Mouse (Mus musculus): ENCODE data around the gene Cln3. TPM values are rescaled to one million over a fixed set of nuclear protein-coding genes. Genes with fewer than 3 reads are reported as not detected.

The Cln3 gene
- total RNA-seq, 2 experiments from 2014 or later = 21.3 to 35.1 TPM

DNA sequence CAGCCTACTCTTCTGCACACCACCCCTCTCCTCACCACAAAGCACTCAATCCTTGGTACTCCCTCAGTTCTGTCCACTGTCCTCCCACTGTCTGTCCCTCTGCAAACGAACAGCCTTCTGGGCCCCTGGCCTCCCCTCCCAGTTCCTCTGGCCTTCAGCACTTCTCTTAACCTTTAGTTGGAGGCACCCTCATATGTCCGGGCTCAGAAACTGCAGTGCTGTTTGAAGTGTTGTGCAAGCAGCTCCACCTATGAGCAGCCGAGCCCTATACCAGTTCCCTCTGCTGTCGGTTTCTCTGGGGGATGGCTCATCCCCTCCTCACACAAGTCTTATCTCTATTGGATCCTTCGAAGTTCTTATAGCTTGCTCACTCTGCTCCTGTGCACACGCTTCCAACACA lies 10.8 kb upstream of the Cln3 start:
- intact Hi-C loops (cut with DNase I) = no loop called here

DNA sequence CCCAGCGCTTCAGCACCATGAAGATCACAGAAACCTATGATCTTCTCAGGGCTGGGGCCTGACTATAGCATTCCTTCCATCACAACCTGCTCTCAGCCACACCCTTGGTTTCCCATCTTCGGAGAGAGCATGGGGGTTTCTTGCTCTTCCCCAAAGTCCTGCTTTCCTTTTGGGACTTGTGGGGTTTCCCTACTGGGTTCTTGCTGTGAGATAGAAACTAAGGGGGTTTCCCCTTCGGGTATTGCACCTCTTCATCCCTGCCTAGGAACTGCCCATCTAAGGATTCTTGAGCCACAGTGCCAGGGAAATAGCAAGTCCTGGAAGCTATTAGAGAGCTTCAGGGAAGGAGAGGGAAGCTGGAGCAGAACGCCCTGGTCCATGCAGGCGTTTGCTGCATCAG lies 10.3 kb upstream of the Cln3 start:
- intact Hi-C loops (cut with DNase I) = no loop called here
- no peak for DNase-seq (ENCODE audit: low spot score in 2 of 2)

More for the DNA sequence above, 10.8 kb upstream of the Cln3 start:
- DNase-seq (ENCODE audit: low spot score in 2 of 2) = no peak

DNA sequence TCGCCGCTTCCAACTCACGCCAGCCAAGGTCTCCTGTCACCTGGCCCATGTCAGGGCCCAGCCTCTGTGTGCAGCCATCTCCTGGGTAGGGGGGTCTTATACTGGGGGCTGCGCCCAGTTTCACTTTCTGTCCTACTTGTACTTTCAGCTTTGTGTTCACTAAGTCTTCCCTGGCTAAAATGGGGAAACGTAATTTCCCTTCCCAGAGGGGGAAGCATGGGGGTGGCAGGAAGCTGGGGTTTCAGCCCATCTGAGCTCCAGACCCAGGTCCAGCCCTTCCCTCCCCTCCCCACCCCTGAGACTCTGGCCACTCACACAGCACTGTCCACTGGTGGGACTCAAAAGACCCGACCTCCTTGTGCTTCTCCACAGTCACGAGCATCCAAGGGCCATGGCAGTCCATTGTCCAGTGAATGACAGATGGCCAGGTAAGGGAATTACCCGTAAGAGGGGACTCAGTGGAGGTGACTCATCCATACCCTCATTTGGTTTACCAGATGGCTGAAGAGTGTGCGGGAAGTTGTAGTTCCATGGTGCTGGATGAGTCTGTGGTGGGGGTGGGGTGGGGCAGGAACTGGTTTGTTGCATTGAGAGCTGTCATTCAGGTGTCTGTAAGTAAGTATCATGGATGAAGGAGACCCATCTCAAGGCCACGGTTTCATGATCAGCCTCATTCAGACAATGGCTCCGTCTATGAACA lies 9.4 kb upstream of the Cln3 start, which contains the start of gene Il27:
Gene Il27, minus strand, starts transcription at position 80 of the 700 bp plus-strand sequence.
- intact Hi-C loops (cut with DNase I) = no loop called here
- no peak for DNase-seq (ENCODE audit: low spot score in 2 of 2)

DNA sequence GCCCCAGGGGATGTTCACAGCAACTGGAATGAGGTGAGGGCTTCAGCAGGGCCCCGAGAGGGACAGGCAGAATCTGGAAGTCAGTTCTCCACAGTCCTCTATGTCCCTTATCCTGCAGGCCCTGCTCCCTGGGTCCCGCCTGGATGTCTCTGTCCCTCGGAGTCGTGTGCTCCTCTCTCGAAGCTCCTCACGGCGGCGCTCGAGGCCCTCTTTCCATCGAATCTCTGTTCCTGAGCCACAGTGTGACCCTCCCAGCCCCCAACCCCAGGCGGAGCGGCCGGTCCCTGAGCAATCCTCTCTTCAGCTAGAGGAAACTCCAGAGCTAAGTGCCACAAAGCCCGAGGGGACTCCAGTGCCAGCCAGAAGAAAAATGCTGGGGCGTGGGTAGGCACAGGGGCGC lies 2.2 kb upstream of the Cln3 start:
- intact Hi-C loops (cut with DNase I) = loop anchor here (2.0 kb wide), 1 partner anchor 49 kb away; no protein-coding TSS in a partner anchor
- DNase-seq (ENCODE audit: low spot score in 2 of 2) = peak; percentile 27 to 28

DNA sequence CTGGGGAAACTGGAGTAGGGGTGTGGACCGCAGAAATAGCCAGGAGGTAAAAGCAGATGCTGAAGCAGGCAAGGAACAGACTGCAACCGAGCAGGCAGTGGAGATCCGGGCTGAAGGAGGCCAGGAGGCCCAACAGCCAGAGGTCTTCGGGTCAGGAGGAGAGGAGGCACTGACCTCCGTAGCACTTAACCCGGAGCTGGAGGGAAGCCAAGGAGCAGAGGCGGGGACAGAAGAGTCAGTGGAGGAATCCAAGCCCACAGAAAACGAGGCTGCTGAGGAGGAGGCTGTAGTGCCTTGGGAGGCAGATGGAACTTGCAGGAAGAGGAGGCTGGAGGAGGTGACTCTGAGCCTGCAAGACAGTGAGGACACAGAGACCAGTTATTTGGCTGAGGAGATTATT lies 1.2 kb upstream of the Cln3 start:
- intact Hi-C loops (cut with DNase I) = no loop called here
- DNase-seq (ENCODE audit: low spot score in 2 of 2) = no peak

DNA sequence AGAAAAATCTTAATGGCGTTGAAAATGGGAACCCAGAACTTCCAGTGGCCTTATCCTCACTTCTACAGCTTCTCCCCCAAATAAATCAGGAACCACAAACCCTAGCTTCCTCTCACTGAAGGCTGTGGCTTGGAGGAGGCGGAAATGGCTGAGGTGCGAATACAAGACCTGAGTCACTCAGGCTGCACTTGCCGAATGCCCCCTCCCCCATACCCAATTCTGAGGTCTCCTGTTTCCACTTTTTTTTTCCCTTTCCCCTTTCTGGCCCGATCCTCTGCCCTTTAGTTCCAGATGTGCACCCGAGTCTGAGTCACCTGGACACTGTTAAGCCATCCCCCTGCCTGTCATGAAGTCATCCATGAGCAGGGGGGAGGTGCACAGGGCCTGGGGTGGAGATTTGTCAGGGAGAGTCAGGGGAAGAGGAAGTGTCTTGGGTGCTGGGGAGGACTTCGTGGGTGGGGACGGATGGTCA lies 1.1 kb downstream of the Cln3 start, which contains the start of gene Apobr:
Gene Apobr, plus strand, starts transcription at position 437 of the 472 bp plus-strand sequence.
- peak in 1 of 2 experiments; percentile 28 for DNase-seq (ENCODE audit: low spot score in 2 of 2)
- intact Hi-C loops (cut with DNase I) = no loop called here

DNA sequence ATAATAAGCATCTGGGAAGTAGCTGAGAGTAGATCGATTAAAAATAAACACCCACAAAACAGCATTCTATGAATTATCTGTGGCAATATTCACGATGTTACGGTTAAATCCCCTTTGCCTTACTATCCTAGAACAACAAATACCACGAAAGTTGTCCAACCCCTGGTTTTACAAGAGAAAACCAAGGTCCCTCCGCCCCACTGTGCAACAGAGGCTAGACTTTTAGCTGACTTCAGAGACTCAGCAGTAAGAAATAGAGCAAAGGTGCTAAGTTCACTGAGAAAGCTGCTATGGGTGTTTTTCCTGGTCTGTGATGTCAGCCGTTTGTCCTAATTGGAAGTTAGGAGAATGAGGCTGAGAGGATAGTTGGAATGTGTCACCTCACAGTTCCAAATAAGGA lies 1.9 kb downstream of the Cln3 start:
- no peak for DNase-seq (ENCODE audit: low spot score in 2 of 2)
- intact Hi-C loops (cut with DNase I) = loop anchor here (2.0 kb wide), 1 partner anchor 111 kb away; the partner anchor contains the start of genes Bola2 and Slx1b

DNA sequence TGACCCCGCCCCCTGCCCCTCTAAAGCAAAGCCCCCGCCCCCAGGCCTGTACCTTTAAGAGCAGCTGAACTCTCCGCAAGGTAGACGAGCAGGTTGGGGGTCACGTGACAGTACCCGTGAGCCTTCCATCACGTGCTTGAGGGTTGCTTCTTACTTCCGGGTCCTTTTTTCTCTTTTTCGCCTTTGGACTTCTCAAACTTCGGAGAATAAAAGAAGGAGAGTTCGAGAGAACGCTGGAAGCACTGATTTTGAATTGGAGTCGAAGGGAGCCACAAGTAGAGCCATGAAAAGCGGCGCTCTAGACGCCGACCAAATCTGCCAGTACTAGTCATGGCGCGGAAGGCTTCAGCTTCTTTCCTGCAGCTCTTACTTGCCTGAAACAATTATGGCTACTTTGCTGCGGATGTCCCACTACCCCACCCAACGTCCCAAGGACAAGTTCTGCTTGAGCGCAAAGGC lies 2.3 kb downstream of the Cln3 start:
- peak; percentile 87 to 93 for DNase-seq (ENCODE audit: low spot score in 2 of 2)
- intact Hi-C loops (cut with DNase I) = loop anchor here (2.0 kb wide), 1 partner anchor 112 kb away; the partner anchor contains the start of genes Bola2 and Slx1b

DNA sequence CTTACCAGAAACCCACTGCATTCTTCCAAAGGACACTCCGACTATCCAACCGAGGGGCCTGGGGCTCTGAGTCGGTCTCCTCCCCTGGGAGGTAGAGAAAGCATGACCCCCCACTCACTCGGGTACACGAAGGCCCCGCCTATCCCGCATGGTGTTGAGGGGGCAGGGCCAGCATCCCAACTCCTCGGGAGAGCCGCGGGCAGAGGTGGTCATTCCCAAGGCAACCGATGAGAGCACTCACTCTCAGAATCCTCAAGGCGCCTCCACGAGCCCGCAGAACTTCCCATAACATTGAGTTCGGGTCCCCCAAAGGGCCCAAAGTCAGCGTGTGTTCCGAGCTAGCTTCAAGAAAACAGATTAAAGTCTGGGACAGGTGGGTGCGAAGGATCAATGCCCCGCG lies 2.9 kb downstream of the Cln3 start:
- intact Hi-C loops (cut with DNase I) = loop anchor here (2.0 kb wide), 1 partner anchor 112 kb away; the partner anchor contains the start of genes Bola2 and Slx1b
- no peak for DNase-seq (ENCODE audit: low spot score in 2 of 2)

DNA sequence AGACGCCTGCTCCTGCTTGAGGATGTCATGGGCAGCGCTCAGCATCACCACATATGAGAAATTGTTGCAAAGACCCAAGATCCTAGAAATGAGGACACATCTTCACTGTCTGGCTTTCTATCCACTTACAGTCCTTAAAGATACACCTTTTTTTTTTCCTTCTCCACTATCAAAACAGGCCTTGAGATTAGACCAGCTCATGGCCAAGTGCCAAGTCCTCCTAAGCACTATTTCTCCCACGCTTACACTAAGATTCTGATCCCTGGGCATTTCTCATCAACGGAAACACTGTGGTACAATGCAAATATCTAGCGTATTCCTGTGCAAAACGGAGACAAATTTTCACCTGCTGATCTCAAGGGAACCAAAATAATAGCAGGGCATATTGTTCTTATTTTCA lies 4.0 kb downstream of the Cln3 start:
- intact Hi-C loops (cut with DNase I) = loop anchor here (2.0 kb wide), 1 partner anchor 113 kb away; the partner anchor contains the start of genes Bola2 and Slx1b
- no peak for DNase-seq (ENCODE audit: low spot score in 2 of 2)

DNA sequence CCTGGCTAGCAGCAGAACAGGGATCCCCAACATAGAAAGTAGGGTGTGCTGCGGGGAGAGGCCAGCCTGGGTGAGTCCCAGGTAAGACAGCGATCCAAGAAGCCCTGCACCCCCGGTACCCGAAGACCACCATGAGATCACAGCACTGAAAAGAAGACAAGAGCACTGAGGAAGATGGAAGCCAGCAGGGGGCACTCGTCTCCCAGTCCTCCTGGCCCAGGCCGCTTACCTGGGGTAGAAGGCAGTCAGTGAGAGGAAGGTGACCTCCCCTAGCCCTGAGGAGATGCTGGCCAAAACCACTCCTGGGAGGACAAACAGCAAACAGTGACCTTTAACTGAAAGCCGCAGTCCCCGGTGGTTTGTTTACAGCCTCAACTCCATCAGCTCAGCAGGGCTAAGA lies 6.4 kb downstream of the Cln3 start:
- peak in 1 of 2 experiments; percentile 34 for DNase-seq (ENCODE audit: low spot score in 2 of 2)
- intact Hi-C loops (cut with DNase I) = no loop called here

DNA sequence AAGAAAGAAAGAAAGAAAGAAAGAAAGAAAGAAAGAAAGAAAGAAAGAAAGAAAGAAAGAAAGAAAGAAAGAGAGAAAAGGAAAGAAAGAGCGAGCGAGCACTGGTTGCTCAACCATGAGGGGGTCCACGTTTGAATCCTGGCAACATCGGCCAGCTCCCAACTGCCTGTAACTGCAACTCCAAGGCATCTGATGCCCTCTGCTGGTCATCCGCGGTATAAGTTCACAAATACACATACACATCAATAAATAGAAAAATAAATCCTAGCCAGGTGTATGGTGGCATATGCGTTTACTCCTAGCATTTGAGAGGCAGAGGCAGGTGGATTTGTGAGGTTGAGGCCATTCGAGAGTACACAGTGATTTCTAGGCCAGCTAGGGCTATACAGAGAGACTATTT lies 8.7 kb downstream of the Cln3 start:
- intact Hi-C loops (cut with DNase I) = no loop called here
- peak in 1 of 2 experiments; percentile 33 for DNase-seq (ENCODE audit: low spot score in 2 of 2)

DNA sequence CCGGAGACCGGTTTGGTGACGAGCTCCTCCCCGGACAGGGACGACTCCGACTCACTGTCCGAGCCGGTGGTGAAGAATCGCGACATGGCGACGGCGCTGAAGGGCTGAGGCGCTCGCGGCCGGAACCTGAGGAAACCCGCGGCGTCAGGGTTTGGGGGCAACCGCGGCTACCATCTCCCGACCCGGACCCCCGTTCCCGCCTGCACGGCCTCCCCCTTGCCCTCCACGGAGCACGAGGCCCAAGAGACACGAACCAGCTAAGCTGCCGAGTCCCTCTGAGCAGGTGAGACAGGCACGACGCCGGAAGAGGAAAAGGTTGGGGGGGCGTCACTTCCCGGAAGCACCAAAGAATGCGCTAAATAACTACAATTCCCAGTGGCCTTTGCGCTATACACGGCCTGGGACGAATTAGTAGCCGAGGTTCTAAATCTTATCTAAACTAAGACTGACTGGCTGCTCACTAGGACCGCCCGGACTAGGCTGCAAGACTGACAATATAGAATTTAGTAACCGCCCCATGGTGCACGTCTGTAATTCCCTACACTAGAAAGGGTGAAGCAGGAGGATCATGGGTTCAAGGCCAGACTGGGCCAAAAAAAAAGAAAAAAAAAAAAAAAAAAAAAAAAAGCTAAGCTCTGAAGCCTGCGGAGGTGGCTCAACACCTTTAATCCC lies 19.4 kb downstream of the Cln3 start, which contains the start of gene Eif3c:
Gene Eif3c, minus strand, starts transcription at position 318 of the 672 bp plus-strand sequence.
- intact Hi-C loops (cut with DNase I) = loop anchor here (1.0 to 10.0 kb wide), 2 partner anchors 63 to 209 kb away; partner anchors contain the start of genes Atxn2l and Ypel3
- DNase-seq (ENCODE audit: low spot score in 2 of 2) = peak; percentile 91 to 95

DNA sequence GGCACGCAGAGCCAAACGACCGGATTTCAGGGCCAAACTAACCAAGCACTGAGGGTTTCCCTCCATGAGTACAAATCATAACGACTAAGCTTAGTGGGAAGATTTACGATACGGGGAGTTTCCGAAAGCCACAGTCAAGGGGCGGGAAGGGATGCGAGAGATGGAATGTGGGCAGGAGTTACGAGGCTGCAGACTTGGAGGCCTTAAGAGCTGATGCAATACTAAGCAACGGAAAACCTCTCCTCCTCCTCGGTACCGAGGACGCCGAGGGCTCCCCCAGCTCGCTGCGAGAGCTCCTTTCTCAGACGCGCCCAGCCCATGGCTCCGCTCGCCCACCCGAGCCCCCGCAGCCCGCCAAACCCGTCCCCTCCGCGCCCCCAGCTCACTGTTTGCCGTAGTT lies 19.9 kb downstream of the Cln3 start:
- intact Hi-C loops (cut with DNase I) = loop anchor here (1.0 to 10.0 kb wide), 2 partner anchors 62 to 209 kb away; partner anchors contain the start of genes Atxn2l and Ypel3

DNA sequence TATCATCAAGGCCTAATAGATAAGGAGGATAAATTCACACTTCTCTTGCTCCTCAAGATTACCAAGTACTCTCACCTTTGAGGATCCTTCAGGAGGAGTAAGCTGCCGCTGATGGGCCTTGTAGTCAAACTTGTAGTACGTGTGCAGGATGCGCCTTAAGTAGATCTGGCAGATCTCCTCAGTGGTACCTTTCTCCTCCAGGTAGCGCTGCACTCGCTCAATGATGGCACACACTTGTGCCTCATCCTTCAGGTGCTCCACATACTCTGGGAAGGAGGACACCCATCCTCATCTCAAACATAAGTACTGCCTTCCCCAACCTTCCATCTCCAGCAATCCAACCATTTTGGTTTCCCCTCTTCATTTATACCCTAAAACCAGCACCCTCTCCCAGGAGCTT lies 29.0 kb downstream of the Cln3 start:
- intact Hi-C loops (cut with DNase I) = no loop called here
- DNase-seq (ENCODE audit: low spot score in 2 of 2) = no peak

More for the DNA sequence above, 19.9 kb downstream of the Cln3 start:
- DNase-seq (ENCODE audit: low spot score in 2 of 2) = no peak

DNA sequence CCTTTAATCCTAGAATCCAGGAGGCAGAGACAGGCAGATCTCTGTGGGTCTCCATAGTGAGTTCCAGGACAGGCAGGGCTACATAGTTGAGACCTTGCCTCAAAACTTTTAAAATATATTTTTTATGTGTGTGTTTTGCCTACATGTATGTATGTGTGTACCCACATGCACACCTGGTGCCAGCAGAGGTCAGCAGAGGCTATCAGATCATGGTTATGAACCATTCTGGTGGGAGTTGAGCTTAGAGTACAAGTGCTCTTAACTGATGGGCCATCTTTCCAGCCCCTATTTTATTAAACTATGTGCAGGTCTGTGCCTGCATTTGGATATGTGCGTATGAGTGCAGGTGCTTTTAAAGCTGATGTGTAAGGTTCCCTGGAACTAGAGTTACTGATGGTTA lies 30.8 kb downstream of the Cln3 start:
- no peak for DNase-seq (ENCODE audit: low spot score in 2 of 2)
- intact Hi-C loops (cut with DNase I) = no loop called here

DNA sequence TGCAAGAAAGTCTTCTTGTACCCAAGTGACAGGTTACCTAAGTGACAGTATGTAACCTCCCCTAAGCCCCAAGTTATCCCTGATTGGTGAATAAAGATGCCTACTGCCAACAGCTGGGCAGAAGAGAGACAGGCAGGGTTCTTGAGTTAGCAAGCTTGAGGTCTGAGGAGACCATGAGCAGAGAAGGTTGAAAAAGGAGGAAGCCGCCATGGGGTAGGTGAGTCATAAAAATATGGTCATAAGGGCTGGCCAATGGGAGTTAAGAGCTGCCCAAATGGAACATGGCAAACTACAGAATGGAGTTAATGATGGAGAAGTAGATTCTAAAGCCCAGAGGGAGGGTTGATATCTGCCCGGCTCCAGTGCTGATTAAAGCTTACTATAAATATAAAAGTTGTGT lies 40.0 kb downstream of the Cln3 start:
- intact Hi-C loops (cut with DNase I) = loop anchor here (5.0 kb wide), 1 partner anchor 48 kb away; no protein-coding TSS in a partner anchor
- no peak for DNase-seq (ENCODE audit: low spot score in 2 of 2)

DNA sequence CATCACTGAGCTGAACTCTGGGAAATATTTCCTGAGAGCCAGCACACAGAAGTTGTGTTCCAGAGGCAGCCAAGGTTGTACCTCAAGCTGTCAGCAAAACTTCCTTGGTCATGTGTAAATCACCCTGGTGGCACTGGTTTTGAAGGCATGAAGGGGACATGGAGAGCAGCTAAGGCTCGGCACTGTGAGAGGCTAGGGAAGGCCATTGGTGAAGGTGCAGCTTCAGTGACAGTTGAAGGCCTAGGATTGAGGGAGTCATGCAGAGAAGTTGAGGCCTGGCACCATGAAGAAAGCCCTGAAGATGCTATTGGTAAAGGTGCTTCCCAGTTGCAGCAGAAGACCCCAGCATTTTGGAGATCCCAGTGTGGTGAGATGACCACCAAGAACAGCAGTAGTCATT lies 44.0 kb downstream of the Cln3 start:
- intact Hi-C loops (cut with DNase I) = no loop called here
- DNase-seq (ENCODE audit: low spot score in 2 of 2) = no peak

DNA sequence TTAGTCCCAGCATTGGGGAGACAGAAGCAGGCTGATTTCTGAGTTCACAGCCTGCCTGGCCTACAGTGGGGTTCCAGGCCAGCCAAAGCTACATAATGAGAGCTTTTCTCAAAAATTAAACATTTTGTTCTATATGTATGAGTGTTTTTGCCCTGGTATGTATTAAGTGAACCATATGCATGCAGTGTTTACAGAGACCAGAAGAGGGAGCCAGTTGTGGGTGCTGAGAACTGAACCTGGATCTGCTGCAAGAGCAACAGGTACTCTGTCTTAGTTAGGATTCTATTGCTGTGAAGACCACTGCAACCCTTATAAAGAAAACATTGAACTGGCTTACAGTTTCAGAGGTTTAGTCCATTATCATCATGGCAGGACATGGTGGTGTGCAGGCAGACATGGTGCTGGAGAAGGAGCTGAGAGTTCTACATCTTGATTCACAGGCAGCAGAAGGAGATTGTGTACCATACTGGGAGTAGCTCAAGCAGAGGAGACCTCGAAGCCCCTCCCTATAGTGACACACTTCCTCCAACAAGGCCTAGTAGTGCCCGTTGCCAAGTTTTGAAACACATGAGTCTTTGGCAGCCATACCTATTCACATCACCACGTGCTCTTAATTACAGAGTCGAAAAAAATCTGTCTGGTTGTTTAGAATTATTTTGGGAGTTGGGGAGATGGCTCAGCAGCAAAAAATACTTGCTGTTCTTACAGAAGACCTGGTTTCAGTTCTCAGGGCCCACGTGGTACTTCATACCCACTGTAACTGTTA lies 47.6 kb downstream of the Cln3 start:
- intact Hi-C loops (cut with DNase I) = no loop called here
- DNase-seq (ENCODE audit: low spot score in 2 of 2) = peak; percentile 12 to 43
